Mouse (Mus musculus): ENCODE measurements around the gene Eprs. TPM values are rescaled to one million over a fixed set of nuclear protein-coding genes. Genes with fewer than 3 reads are reported as not detected.
"Not testable (repeated sequence)": the region's sequence is repeated elsewhere in the genome, so short reads cannot be mapped to it uniquely, and the experiment has no call there.

Eprs gene
- total RNA-seq (2021) = 124 and 187 TPM in 2 replicates
- long read RNA-seq, full-length matches to known transcripts = 343 of 393 reads
- long read RNA-seq, partial matches to known transcripts = 27 of 393 reads
- long read RNA-seq, other reads (novel, unspliced or antisense) = 23 of 393 reads

DNA sequence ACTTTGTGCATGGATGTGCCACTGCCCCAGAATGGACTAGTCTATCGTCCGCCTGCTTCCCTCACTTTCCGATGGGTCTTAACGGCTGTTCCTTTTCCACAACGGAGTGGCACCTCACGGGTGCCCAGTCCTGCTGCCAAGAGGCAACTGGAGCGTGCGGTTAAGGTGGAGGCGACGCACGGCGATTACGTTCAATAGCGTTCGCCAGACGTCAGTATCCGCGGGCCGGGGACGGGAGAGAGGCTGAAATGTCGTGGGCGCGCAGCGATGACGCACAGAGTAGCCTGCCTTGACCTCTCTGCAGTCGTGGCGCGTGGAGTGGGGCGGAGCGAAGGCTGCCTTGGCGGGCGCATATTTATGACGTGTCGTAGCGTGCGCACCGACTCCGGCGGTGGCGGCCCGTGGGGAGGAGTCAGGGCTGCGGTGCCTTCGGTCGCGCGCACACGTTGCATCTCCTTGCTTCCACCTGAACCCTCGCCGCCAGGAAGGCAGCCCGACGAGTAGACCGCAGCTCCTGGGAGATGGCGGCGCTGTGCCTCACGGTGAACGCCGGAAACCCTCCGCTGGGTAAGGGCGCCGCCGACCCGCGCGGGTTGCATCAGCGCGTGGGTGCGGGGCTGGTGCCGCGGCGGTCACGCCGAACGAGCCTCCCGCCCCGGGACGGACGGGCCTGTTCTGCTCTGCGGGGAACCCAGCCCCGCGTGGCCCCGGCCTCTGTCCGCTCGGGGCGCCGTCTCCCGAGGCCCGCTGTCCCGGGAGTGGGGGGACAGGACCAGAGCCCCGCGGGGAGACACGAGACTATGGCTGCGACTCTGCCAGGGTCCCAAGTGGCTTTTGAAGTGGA lies at the start of gene Eprs:
Gene Eprs, plus strand, starts transcription at position 368 of the 844 bp plus-strand sequence.
- peak; percentile 98 for DNase-seq

- DNase-seq = no peak
These were observed 48.3 kb upstream of the Eprs start for GRCm38 (mm10) chr1:185314546-185314945.

DNA sequence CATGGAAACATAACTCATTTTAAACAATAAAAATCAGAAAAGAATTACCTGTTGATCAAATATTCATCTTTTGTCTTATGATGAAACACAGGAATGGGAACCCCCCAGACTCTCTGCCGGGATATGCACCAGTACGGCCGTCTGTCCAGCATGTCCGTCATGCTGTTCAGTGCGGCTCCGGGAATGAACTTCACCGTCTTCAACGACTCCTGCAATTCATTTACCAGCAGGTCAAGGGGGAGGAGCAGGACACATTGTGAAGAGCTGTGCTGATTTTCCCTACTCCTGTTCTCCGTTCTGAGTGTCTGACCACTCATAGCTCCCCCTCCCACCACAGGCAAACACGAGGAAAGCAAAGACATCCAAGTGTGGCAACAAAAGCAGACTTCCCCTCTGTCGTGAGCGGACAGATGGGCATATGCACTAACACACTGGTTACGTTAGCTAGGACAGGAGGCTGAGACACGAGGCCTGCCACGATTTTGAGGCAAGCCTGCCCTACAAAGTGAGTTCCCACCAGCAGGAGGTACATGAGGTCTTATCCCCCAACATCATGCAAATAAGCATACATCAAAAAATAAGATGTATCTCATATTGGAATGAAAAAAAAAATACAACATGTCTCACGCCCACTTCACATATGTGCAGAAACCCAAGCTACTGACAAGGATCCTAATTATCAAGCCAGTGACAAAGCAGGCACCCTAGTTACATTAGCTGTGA lies 46.8 kb upstream of the Eprs start:
- DNase-seq = no peak

GRCm38 (mm10) chr1:185327754-185328345 lies 35.0 kb upstream of the Eprs start:
- DNase-seq = not testable (repeated sequence)

DNA sequence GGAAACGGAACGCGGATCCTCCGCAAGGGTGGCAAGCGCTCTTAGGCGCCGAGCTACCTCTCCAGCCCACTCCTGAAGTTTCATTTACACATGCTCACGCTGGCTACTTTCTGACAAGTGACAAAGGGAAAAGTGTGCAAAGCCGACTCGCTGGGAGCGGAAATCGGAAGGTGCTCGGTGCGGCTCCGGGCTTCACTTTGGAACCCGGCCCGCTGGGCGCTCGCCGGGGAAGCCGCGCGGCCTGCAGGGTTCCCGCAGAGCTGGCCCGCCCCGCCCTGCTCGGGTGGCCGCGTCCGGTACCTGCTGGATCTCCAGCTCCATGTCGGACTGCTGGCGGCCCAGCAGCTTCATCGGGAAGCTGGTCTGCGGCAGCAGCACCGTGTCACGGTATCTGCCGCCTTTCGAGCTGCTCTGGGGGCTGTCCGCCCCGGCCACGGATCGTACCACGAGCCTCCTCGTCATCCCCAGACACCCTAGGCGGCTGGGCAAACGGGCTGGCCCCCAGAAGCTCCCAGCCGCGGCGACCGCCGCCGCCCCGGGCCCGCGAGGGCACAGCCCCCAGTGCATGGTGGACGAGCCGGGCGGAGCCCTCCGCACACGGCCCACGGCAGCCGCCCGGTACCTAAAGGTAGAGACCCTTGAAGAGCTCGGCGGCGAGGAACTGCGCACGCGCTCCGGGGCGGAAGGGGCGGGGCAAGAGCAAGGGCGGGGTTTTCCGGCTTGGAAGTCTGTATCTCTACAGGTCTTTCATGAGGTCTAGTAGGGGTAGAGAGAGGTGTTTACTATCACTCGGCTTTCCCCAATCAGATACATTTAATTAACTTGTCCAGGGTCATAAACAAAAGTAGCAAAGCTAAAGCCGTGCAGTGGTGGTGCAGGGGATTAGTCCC lies 33.9 kb upstream of the Eprs start, which contains the start of gene Iars2:
Gene Iars2, minus strand, starts transcription at position 676 of the 890 bp plus-strand sequence.
- peak; percentile 94 for DNase-seq

DNA sequence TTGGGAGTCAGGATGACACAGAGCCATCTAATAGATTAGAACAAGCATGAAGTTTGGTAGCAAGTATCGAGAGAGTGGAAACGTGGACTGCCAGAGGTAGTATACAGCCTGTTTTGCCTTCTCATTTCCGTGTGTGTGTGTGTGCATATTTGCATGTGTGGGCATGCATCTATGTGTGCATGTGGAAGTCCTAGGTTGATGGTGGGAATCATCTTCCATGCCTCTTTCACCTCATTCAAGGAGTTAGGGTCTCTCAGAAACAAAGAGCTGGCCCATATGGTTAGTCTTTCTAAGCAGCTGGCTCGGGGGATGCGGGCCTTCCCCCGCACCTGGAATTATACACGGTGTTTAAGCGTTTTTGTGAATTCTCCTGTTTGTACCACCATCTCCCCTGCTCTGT lies 33.0 kb upstream of the Eprs start:
- DNase-seq = no peak

GRCm38 (mm10) chr1:185331364-185331763 lies 31.5 kb upstream of the Eprs start:
- no peak for DNase-seq

DNA sequence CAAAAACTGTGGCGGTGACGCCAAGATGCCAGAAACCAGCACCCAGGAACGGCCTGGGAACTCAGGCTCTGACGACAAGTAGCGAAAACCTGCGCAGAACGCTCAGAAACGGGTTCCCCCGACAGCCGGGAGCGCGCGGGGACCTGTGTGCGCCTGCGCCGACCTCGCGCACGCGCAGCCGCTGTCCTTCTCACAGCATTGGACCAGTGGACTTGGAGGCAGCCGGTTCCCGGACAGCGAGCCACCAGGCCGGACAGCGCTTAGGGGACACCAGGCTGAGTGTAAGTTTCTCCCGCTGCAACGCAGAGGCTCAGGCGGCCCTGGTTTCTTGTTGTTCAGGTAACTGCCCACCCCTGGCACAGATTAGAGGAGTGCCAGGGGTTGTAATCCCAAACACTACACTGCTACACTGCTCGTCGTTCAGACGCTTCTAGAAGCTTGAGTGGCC lies 30.8 kb upstream of the Eprs start, which contains the start of gene Bpnt1:
Gene Bpnt1, plus strand, starts transcription at position 167 of the 448 bp plus-strand sequence.
- DNase-seq = peak; percentile 90

- no peak for DNase-seq
These were observed 29.2 kb upstream of the Eprs start for GRCm38 (mm10) chr1:185333651-185334050.

DNA sequence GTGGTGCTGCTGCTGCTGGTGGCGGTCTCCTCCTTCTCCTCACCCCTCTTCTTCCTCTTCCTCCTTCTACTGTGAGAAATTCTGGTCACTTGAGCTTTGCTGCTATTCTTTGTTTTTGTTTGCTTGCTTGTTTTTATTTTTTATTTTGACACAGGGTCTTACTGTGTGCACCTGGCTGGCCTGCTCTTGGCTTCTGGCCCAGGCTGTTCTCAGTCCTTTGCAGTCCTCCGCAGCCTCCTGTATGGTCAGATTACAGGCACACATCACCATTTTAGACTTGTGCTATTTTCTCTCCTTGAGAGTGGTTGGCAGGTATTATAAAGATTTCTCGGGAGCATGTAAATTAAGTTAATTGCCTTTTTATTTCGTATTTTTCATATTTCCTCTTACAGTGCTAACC lies 28.7 kb upstream of the Eprs start:
- no peak for DNase-seq

- DNase-seq = no peak
These were observed 27.5 kb upstream of the Eprs start for GRCm38 (mm10) chr1:185335231-185335765.

- no peak for DNase-seq
These were observed 26.3 kb upstream of the Eprs start for GRCm38 (mm10) chr1:185336535-185336934.

DNA sequence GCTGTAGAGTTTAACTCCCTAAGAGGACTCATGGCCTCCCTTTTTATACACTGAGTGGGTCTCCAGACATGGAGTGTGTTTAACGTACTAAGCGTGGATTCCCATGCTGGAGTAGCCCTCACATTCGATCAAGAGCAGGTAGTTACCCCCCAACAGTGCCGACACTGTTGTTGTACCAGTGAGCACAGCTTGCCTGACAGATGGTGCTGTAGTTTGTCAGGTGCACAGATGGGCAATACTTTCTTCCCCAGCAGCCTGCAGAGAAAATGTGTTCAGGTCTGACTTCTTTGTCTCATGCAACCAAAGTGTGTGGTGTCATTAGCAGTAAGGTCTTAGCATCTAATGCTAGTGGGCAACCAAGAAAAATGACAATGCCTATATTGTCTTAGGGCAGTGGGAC lies 20.4 kb upstream of the Eprs start:
- DNase-seq = no peak

GRCm38 (mm10) chr1:185343422-185343821 lies 19.4 kb upstream of the Eprs start:
- no peak for DNase-seq

GRCm38 (mm10) chr1:185346188-185346587 lies 16.7 kb upstream of the Eprs start:
- DNase-seq = no peak

DNA sequence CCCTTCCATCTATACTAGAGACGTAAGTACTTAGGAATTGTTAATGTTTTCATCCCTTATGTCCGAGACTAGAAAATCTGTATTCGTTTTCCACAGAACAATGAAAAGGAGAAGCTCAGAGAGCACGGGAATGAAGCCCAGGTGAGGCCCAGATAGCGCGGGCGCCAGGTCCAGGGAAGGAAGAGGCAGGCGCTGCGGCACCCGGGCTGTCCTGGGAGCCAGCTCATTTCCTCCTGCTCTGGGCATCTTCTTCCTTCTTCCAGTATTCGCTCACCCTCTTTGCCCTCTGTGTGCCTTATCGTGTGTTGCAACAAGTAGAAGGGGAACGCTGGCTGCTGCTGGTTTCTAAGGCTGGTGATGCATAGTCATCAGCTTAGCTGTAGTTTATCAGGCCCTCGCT lies 13.1 kb upstream of the Eprs start:
- no peak for DNase-seq

- DNase-seq = no peak
These were observed 12.2 kb upstream of the Eprs start for GRCm38 (mm10) chr1:185350611-185351010.

DNA sequence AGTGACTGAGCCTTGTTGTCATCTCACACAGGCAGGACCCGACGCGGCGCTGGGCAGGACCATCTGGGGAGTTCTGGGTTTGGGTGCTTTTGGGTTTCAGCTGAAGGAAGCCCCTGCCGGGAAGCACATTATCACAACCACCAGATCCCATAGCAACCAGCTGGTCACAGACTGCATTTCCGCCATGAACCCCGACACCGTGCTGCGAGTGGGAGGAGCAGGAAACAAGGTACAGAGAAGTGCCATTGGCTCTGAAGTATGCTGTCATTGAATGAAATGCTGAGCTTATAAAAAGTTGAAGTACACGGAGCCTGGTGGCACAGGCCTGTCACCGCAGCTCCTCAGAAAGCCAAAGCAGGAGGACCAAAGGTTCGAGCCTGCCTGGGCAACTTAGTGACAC lies 10.7 kb upstream of the Eprs start:
- no peak for DNase-seq

DNA sequence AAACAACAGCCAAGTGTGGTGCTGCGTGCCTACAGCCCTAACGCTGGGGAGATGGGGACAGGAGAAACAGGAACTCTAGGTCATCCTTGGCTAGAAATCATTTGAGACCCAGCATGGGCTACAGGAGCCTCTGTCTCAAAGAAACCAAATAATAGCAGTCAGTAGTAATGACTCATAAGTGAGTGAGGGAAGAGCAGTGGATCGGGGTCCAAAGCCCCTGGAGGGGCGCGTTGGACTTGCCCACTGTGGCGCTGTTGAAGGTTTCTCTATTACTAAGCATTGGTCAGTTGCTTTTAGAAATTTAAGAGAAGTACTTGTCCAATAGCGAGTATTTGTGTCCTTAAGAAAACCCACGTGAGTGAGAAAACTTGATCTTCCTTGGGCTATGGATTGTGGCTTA lies 9.5 kb upstream of the Eprs start:
- DNase-seq = no peak

- DNase-seq = no peak
These were observed 8.1 kb upstream of the Eprs start for GRCm38 (mm10) chr1:185354731-185355130.

GRCm38 (mm10) chr1:185356246-185356645 lies 6.6 kb upstream of the Eprs start:
- no peak for DNase-seq
